Mouse (Mus musculus) right cerebral cortex, postnatal 14 days (tissue): Measurements from ENCODE around the gene Lman1l.

Source experiments
- DNase-seq: peaks from one replicate; pipeline ENCODE4 v3.0.0; 2022

Gene Lman1l

GRCm38 (mm10) chr9:57644944-57645893 is 24.6 kb upstream of the Lman1l start:
- peak; percentile 93 for DNase-seq

- no peak for DNase-seq
Observed at GRCm38 (mm10) chr9:57644442-57644943, 23.9 kb upstream of the Lman1l start.

- DNase-seq, result no peak
Observed at GRCm38 (mm10) chr9:57643856-57644180, 23.2 kb upstream of the Lman1l start.

- DNase-seq, result peak; percentile 3
Observed at GRCm38 (mm10) chr9:57643169-57643855, 22.7 kb upstream of the Lman1l start.

- peak; percentile 5 for DNase-seq
Observed at GRCm38 (mm10) chr9:57641775-57642550, 21.4 kb upstream of the Lman1l start.

GRCm38 (mm10) chr9:57641022-57641421 is 20.4 kb upstream of the Lman1l start:
- no peak for DNase-seq

- DNase-seq, result peak; percentile 42
Observed at GRCm38 (mm10) chr9:57640384-57640783, 19.8 kb upstream of the Lman1l start.

GRCm38 (mm10) chr9:57639661-57640328 is 19.2 kb upstream of the Lman1l start:
- no peak for DNase-seq

- DNase-seq, result peak; percentile 13
Observed at GRCm38 (mm10) chr9:57638651-57639459, 18.3 kb upstream of the Lman1l start.

- DNase-seq, result peak; percentile 62
Observed at GRCm38 (mm10) chr9:57637741-57638322, 17.3 kb upstream of the Lman1l start.

GRCm38 (mm10) chr9:57637272-57637671 is 16.7 kb upstream of the Lman1l start:
- peak; percentile 4 for DNase-seq

- DNase-seq, result no peak
Observed at GRCm38 (mm10) chr9:57633481-57634024, 13.0 kb upstream of the Lman1l start.

GRCm38 (mm10) chr9:57629118-57629874 is 8.7 kb upstream of the Lman1l start:
- peak; percentile 77 for DNase-seq

- DNase-seq, result no peak
Observed at GRCm38 (mm10) chr9:57628717-57629116, 8.1 kb upstream of the Lman1l start.

GRCm38 (mm10) chr9:57627892-57628291 is 7.3 kb upstream of the Lman1l start:
- DNase-seq, result no peak

- no peak for DNase-seq
Observed at GRCm38 (mm10) chr9:57627191-57627590, 6.6 kb upstream of the Lman1l start.

GRCm38 (mm10) chr9:57625674-57626500 is 5.3 kb upstream of the Lman1l start:
- no peak for DNase-seq

GRCm38 (mm10) chr9:57624295-57624694 is 3.7 kb upstream of the Lman1l start:
- DNase-seq, result no peak

- DNase-seq, result no peak
Observed at GRCm38 (mm10) chr9:57618854-57619253, 1.7 kb downstream of the Lman1l start.
